Mouse (Mus musculus) left cerebral cortex, postnatal 36 days (tissue): ENCODE data around the gene Foxq1. TPM values are rescaled to one million over a fixed set of nuclear protein-coding genes. Genes with fewer than 3 reads are reported as not detected.

Experiments used
- DNase-seq, 2 experiments: peaks; one replicate each; pipeline ENCODE4 v3.0.0; 2021 to 2022; ENCODE audit warnings: low spot score in 2 of 2, mixed read lengths in 1 of 2
- intact Hi-C: fragments of 180-260 bp; cut with DNase I; formaldehyde crosslinking; loops from one replicate; pipeline ENCODE4 v1.15.1; 2025
- total RNA-seq, 2 experiments: library from RNA; stranded (reverse); gene quantifications; 2 replicates each; pipeline ENCODE4 v1.2.3; 2021

Gene Foxq1
- 1 to 10 TPM; 2.8 to 3.4 TPM for total RNA-seq

DNA sequence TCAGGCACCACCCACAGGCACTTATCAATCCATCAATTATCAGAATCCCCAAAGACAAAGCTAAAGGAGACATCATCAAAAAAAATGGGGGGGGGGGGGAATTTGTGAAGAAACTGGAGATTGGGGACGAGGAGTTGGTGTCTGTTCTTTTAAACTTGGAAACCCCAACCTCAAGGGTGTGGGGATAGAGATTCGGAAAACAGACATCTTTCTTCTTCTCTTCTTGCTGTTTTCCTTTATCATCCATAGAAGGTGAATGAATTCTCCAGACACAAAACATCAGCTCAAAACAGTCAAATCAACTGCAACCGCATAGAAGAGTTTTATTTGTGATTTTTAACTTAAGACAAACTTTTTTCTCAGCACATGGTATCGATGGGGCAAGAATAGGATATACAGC, at the start of gene Foxq1:
Gene Foxq1, plus strand, starts transcription at position 301 of the 400 bp plus-strand sequence.
- no peak for DNase-seq
- intact Hi-C loops, result loop anchor here (5.0 kb wide), 2 partner anchors 61 to 251 kb away; partner anchors contain the start of gene Foxc1

DNA sequence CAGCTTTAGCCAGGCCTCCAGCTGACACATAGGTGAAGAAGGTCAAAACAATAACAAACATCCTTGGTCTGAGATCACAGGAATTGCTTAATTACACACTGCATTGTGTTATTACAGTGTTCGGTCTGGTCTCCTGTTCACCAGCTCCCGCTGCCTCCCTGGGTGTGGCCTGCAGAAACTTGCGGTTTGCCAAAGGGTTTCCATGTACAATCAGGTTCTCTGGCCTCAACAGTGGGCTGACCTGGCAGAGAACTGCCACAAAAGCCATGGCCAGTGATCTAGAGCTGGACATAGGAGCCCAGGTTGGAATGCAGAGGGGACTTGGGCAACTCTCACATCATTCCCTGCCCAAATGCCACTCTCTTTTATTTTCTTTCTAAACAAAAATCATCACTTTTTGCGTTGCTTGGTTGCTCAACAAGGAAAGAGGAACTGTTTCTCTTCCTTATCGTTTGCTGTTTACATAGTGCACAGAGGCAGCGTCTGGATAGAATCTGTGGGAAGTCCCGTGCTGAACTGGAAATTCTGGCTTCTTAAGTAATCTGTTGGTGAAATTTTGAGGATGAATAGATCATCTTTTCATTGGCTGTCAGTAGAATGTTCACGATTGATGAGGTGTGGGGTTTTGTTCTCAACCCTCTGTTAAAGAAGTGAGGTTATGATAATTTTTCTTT, 49.3 kb upstream of the Foxq1 start:
- intact Hi-C loops, result no loop called here
- DNase-seq, result no peak

DNA sequence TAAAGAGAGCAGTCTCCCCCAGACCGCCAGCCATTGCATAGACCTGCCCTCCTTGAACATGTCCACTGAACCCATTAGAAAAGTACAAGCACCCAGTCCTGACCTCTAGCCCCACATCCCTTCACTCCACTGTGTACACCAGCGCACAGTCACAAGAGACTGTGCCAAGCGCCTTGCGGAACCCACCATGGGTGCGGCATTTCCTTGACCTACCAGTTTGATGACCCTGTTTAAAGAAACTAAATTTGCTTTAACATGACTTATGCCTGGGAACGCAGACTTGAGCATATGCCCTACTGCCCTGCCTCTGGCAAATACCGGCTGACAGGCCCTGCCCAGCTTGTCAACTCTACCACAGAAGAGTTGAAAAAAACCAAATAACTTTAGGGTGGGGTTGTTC, 40.7 kb upstream of the Foxq1 start:
- intact Hi-C loops, result no loop called here

DNA sequence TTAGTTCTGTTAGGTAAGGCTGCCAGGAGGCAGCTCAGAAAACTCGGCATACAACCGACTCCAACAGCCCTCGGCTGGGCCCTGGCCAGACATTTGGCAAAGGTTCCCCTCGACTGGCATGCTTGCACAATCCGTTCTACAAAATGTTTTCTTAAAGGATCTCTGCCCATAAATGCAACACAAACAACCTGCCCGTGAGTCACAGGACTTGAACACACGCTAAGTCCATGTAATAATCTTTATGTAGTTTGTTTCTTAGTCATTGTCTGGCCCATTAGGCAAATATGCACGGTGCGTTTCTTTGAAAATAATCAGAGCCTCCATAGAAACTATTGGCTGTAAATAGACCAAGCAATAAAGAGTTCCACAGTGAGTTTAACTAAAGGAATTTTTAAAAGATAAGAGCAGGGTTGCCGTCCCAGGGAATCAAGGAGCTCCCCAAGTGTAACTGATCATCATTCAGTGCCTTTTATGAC, 37.5 kb upstream of the Foxq1 start:
- DNase-seq, result peak in 1 of 2 experiments; percentile 5
- intact Hi-C loops, result no loop called here

More for the DNA sequence above, 40.7 kb upstream of the Foxq1 start:
- DNase-seq, result no peak

DNA sequence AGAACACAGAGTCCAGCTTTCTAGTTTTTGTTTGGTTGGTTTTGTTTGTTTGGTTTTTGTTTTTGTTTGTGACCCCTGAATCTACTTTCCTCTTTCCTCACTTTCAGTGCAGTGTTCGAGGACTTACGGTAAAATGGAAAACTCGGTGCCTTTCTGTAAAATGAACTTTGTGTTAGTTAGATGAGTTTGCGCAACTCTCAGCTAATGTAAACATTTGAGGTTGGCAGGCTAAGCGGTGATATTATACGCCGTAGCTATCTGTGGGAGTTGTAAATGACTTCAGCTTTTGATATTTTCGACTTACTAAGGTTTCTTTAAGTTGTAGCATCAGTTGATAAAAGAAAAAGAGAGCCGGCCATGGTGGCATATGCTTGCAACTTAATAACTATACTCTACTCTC, 37.0 kb upstream of the Foxq1 start:
- intact Hi-C loops, result no loop called here
- no peak for DNase-seq

DNA sequence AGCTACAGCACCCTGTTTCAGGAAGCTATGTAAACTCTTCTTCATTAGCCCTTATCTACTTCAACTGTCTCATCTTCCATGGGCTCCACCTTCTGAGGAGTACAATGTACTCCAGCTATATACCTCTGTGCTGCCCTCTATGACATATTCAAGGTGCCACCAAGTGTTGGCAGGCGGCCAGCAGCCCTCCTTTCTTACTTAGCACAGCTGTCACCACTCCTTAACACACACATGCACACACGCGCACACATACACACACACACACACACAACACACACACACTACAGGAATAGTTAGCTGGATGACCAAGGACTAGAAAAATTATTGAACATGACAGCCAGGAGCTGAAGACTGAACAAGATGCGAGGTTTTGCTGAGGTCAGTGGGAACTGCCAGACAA, 31.0 kb upstream of the Foxq1 start:
- intact Hi-C loops, result no loop called here
- no peak for DNase-seq

DNA sequence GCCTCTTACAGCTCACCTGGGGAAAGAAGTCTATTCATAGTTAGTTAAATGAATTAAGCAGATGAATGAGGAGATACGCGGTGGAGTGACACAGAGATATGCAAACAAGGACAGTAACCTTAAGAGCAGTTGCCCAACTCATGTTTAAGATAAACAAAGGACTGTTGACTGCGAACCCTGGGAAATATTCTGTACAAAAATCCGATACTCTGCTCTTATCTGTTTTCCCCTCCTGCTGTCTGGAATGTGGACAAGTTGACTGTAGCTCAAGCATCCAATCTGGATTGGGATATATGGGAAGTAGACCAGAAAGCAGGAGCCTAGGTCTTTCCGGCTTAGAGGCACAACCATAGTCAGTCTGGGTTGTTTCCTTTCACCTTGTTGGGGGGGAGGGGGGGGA, 24.7 kb upstream of the Foxq1 start:
- intact Hi-C loops, result no loop called here
- no peak for DNase-seq

DNA sequence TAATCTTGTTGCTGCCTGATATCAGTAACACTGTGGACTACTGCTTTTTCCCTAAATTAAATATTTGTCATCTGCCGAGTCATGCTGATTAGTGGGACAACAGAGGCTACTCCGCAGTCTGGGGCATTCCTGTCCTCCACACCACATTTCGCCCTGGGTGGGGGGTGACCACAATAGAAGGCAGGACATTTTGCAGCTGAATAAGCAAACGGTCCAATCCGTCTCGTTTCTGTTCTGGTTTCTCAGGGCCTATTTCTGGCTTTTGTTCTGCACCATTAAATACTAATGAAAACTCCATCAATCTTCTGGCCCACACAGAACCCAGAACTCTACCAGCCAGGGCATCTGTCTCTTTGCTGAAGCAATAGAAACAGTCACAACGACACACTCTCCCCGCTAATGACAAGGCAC, 24.3 kb upstream of the Foxq1 start:
- DNase-seq, result no peak
- intact Hi-C loops, result no loop called here

DNA sequence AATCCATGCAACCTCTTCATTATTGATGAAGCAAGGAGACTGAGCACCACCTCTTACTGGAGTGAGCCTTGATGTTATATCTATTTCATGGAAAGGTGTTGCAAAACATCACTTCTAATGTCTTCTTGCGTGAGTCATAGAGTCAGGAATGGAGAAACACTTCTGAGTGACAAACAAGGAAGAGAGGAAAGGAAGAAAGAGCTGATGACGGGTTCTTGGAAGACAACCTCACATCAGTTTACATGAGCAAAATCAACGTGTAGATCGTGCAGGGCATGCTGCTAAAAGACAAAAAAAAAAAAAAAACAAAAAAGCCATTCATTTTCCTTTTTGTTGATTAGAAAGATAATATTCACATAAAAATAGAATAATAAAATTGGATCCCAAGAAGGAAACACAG, 21.2 kb upstream of the Foxq1 start:
- DNase-seq, result no peak
- intact Hi-C loops, result no loop called here

DNA sequence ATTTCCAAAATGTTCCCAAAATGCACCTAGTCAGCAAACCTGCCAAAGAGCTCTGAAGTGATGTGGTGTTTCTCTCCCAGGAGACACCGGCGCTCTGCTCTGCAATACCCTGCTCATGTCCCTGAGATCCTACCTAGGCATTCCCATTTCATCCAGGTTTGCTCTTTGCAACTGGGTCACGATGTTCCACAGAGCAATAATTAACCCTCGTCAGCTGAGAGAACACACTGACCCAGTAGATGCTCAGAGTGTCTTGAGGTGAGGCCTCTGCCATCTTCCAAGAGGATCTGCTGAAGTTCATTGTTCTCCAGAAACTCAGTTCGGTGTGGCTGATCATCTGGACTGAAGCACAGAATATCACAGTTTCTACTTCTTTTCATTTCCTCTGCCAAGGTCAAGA, 12.9 kb upstream of the Foxq1 start:
- intact Hi-C loops, result no loop called here
- no peak for DNase-seq

DNA sequence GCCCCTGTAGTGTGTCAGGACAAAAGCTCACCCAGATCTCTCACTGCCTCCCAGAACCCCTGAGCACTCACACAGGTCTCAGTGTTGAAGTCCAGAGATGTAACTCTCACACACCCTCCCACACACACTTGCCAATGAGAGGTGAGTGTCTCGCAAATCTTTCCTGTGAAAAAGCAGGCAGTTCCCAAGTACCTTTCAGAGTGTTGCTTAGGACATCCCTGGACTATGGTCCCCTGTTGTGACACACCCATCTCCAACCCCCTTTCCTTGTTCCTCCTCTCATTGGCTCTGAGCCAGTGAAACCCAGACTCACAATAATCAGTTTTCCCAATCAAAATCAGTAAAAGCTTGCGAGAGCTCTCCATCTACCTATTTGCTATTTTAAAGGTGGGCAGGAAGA, 9.2 kb upstream of the Foxq1 start:
- intact Hi-C loops, result no loop called here
- DNase-seq, result no peak

DNA sequence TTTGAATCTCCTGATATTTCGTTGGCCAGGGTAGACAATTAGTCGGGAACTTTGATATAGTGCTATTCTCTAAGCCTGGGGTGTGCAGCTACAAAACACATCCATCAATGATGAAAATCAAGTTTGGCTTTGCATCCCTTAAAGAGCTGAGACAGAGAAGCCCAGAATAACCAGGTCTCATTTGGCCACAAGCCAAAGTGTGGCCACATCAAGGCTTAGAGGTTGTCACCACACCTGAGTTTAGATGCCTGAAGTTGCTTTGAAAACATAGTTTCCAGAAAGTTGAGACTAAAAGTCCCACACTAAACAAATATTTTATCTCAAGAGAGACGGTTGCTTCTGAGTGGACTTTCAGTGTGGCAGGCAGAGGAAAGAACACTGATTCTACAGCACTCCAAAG, 8.7 kb upstream of the Foxq1 start:
- no peak for DNase-seq
- intact Hi-C loops, result no loop called here

DNA sequence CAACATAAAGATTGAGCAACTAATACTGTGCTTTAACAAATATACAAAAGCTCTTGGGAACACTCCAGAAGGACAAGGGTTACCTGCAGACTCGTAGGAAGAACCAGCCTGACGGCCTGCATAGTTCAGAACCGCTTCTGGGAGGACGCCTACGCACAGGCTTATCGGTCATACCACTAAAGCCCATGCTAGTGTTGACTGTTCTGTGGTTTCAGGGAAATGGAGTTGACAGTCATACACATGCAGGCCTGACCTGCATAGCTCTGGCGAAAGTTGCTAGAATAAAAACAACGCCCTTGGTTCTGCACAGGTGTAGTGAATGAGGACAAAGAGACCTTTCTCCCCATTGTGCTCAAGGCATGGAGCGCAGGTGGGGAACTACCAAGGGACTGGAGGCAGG, 8.3 kb upstream of the Foxq1 start:
- intact Hi-C loops, result no loop called here
- no peak for DNase-seq

DNA sequence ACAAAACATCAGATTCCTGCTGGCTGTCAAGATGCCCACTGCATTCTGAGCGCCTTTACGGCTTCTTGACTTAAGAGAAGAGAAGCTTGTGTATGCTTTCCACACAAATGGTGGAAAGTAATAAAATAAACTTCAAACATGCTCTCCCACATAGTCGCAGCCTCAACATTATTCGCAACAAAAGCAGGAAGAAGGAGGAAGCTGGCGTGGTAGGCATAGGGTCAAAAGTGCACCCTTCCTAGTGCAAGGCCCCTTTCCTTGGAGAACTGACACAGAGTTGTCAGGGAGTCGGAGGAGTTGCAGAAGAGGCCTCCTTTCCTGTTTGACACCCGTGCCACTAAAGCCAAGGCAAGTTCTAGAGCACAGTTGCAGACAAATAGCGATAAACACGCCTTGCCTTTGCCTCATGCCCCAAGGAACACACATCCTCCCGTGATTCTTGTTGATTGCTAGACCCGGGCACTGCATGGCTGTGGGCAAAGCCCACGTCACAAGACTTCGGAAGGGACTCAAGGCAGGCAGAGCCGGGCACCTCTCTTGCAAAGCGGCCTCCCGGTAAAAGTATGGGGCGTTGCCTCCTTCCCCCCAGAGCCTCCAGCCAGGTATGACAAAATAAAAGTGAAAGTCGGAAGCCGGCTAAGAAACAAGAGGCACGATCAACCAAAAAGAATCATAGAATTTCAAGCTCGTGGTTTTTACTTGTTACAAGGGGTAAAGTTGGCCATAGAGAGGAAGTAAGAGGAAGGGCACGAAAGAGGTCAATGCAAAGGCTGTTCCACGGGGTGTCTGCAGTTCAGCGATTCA, 1.2 kb downstream of the Foxq1 start:
- no peak for DNase-seq
- intact Hi-C loops, result loop anchor here (5.0 kb wide), 2 partner anchors 60 to 250 kb away; partner anchors contain the start of gene Foxc1

DNA sequence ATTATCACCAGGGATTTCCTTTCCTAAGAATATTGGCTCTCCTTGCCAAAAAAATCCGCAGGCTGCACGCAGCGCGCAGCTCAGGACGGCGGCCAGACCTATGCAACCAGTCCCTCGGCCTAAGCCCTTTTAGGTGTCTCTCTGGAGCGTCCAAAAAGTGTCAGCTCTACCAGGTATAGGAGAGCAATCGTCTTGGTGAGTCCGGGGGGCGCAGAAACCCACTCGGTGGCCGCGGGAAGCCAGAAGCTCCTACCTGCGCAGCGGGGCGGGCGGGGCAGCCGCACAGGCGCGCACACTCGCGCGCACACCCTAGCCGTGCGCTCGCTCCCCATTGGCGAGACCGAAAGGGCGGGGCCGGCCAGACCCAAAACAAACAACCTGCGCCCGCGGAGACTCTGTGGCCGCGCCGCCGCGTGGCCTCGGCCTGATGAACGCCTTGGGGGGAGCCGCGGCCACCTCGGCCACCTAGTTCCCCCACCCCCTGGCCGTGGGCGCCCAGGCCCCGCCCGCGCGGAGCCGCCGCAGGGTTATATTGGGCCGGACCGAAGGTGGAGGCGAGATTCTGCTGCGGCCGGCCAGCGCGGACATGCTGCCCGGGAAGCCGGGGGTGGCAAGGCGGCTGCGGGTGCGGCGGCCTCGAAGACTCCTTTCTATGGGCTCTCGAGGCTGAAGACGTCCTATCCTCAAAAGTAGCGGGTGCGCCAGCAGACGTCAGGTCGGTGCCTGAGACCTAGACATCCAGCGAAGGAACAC, 2.0 kb downstream of the Foxq1 start:
- peak; percentile 11 to 31 for DNase-seq
- intact Hi-C loops, result loop anchor here (5.0 kb wide), 2 partner anchors 59 to 249 kb away; partner anchors contain the start of gene Foxc1

DNA sequence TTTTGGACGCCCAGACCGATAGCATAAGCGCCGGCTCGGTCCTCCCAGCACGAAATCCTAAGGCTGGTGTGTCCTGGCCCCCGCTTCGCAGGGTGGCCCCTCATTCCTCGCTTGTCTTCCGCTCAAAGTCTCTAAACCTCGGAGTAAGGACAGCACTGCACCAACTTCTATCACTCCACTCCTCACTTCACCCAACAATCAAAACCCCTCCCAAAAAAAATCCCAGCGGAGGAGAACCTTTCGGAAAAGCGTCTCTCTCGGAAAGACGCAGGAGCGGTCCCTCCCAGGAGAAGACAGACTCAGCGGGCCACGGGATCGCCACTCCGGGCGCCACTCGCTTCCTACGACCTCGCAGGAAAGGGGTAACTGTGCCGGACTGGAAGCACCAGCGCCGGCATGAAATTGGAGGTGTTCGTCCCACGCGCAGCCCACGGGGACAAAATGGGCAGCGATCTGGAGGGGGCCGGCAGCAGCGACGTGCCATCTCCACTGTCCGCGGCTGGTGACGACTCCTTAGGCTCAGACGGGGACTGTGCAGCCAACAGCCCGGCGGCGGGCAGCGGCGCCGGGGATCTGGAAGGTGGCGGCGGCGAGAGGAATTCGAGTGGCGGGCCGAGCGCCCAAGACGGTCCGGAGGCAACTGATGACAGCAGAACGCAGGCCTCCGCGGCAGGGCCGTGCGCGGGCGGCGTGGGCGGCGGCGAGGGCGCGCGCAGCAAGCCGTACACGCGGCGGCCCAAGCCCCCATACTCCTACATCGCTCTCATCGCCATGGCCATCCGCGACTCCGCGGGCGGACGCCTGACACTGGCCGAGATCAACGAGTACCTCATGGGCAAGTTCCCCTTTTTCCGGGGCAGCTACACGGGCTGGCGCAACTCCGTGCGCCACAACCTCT, 2.8 kb downstream of the Foxq1 start, which contains the start of gene A530084C06Rik:
Gene A530084C06Rik, minus strand, starts transcription at position 813 of the 898 bp plus-strand sequence.
- intact Hi-C loops, result loop anchor here (5.0 kb wide), 2 partner anchors 59 to 249 kb away; partner anchors contain the start of gene Foxc1
- peak; percentile 25 to 29 for DNase-seq

DNA sequence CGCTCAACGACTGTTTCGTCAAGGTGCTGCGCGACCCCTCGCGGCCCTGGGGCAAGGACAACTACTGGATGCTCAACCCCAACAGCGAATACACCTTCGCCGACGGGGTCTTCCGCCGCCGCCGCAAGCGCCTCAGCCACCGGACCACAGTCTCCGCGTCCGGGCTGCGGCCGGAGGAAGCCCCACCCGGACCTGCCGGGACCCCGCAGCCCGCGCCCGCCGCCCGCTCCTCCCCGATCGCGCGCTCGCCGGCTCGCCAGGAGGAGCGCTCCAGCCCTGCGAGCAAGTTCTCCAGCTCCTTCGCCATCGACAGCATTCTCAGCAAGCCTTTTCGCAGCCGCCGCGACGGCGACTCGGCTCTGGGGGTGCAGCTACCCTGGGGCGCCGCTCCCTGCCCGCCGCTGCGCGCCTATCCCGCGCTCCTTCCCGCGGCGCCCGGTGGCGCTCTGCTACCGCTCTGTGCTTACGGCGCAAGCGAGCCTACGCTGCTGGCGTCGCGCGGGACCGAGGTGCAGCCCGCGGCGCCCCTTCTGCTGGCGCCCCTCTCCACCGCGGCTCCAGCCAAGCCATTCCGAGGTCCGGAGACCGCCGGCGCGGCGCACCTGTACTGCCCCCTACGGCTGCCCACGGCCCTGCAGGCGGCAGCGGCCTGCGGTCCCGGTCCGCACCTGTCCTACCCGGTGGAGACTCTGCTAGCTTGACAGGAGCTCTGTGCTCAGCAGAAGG, 3.6 kb downstream of the Foxq1 start:
- intact Hi-C loops, result loop anchor here (5.0 kb wide), 2 partner anchors 58 to 248 kb away; partner anchors contain the start of gene Foxc1
- DNase-seq, result peak; percentile 17 to 27

DNA sequence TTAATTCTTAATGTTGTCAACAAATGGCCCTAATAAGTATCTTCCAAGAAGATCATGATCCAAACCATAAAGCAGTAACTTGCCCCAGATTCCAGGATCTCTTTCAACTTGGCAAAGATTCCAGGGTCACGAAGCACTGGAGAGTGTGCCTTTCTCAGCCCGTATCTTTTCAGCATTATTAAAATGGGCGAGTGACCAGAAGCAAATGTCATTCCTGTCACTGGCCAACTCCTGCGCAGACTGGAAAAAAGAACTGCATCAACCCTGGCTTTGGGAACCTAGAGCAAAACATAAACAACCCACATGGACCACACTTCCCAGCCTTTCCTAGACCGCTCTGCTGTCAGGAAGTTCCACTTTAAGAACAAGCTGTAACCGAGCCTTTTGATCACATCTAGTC, 8.5 kb downstream of the Foxq1 start:
- intact Hi-C loops, result no loop called here
- no peak for DNase-seq
